Mouse (Mus musculus): ENCODE results near the gene Cfap73.

- TF ChIP-seq CTCF (IDR thresholded peaks at IDR 0.05; ENCODE audit: low read depth), result no peak
- TF ChIP-seq EP300 (IDR thresholded peaks at IDR 0.05; ENCODE audit: low read depth), result no peak
Observed at GRCm38 (mm10) chr5:120634131-120634530, at the start of gene Cfap73.
